Mouse (Mus musculus): ENCODE measurements around the gene Nepro.

DNA sequence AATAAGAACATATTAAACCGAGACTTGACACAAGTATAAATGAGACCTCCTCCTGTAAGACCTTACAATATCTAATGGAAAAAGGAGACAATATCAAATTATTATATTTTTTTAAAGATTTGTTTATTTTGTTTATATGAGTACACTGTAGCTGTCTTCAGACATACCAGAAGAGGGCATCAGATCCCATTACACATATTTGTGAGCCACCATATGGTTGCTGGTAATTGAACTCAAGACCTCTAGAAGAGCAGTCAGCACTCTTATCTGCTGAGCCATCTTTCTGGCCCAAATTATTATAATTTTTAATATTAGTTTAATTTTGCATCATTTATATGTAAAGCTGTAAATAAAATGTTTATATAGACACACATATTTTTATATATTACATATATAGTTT, 18.7 kb downstream of the Nepro start:
- TF ChIP-seq POLR2A (IDR thresholded peaks at IDR 0.05; ENCODE audit: extremely low read depth, insufficient read depth, low read length) (no peak), CTCF (IDR thresholded peaks at IDR 0.05; ENCODE audit: extremely low read depth, insufficient read depth, low read length) (no peak)
